Mouse (Mus musculus) fat pad, adult 2 months (tissue): ENCODE measurements around the gene Asic2.

Experiments used
- DNase-seq: peaks from one replicate; pipeline ENCODE4 v3.0.0-alpha.2; 2011; ENCODE audit warnings: low read depth, low spot score; ENCODE audit errors: extremely low read depth

Gene Asic2

DNA sequence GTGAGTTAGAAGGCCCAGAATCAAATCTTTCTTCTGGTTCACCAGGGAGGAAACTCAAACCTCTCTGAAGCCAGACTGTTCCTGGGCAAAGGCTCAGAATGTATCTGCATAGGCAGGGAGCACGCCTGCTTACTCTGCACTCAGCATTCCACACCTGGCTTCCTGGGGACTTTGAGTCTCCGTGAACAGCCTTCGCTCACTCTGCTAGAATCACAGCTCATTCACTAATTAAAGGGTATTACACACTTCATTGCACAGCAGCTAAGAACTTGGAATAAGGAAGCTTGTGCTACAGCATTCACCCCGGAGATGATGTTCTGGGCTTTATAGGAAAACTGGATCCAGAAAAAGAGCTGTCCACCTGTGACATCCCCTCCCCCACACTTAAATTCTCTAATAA is 3.7 kb downstream of the Asic2 start:
- DNase-seq, result no peak

DNA sequence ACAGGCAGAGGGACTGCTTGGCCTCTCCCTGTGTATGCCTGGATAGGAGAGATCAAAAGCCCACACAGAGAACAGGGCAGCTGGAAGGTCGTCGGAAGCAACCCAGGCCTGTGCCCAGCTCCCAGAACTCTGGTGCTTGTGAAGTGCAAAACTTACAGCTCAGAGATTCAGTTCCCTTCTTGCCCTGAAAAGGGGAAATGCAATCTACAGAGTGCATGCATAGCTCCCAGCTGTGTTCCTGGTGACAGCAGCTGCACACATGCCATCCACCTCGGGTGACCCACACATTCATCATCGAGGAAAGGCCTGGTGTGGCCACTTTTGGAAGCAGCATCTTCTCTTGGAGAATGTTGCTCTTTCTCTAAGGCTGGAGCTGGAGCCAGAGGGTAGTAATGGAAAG is 13.9 kb downstream of the Asic2 start:
- no peak for DNase-seq

DNA sequence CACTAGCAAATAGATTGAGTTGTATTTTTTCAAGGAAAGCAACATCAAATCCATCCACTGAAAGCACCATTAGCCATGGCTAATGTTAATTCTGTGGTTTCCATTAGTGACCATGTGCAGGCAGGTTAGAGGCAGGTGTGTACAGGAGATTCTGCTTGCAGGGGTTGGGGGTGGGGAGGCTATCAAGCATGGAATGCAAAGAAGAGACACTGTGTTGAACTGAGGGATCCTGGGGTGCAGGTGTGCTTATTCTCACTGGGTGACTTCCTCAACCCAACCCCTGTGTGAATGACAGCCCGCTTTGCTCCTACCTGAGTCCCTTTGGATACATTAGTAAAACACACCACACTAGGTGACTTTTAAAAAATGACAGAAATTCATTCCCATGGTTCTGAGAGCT is 20.2 kb downstream of the Asic2 start:
- no peak for DNase-seq

DNA sequence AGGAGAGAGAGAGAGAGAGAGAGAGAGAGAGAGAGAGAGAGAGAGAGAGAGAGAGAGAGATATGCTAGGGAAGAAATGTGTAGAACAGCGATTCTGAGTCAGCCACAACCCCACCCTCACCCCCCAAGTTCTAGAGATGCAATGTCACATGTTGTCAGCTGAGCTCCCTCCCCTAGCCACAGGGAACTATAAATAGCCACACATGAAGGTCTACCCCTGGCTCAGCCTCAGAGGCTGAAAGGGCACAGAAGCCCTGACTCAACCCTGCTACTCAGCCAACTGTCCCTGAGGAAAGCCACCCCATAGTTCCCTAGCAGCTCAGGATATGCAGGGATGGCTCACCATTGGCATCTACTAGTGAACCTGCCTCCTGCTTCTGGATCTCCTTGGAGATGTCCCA is 26.1 kb downstream of the Asic2 start:
- DNase-seq, result no peak

DNA sequence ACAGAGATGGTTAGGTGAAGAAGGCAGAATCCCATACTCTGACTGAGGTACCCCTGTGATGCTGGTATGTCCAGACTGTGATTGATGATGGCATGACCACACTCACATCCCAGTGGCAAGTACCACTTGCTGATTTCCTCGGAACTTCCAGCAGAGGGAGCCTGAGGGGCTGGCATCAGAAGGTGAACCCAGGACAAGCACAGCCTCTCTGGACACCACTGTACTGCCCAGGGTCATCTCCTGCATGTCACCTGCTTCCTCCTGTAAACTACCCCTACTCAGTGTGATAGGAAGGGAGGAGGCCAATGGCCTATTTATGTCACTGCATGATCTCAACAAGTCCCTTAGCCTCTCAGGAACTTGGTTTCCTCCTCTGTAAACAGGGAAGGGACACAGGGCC is 27.3 kb downstream of the Asic2 start:
- DNase-seq, result no peak

DNA sequence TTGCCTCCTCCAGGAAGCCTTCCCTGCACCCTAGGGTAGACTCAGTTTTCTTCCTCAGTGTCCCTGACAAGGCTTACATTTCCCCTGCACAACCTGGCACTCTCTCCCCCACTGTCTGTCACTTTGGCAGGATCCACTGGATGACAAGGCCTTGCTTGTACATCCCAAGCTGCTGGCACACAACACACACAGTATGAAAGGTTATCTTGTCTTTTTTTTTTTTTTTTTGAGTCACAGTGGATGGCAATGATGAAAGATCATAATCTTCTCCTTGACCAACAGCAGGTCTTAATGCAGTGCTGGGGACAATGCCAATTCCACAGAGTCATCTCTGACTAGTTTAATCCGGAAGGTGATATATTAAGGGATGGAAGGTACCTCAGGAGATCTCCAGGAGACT is 30.7 kb downstream of the Asic2 start:
- DNase-seq, result no peak

DNA sequence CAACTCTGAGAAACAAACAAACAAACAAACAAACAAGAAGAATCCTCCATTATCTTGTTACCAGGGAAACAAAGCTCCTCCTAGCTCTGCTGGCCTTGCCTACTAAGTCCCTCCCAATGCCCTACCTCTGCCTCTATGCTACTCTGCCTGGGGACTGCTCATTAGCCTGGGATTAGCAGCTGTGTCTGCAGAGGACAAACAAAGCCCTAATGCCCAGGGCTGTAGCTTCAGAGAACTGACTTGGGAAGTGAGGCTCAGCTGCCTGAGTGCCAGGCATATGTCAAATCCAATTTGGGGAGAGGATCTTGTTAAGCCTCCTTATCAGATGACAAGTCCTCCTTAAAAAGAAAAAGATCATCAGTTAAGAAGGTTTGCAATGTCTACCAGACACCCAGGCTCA is 41.9 kb downstream of the Asic2 start:
- no peak for DNase-seq

DNA sequence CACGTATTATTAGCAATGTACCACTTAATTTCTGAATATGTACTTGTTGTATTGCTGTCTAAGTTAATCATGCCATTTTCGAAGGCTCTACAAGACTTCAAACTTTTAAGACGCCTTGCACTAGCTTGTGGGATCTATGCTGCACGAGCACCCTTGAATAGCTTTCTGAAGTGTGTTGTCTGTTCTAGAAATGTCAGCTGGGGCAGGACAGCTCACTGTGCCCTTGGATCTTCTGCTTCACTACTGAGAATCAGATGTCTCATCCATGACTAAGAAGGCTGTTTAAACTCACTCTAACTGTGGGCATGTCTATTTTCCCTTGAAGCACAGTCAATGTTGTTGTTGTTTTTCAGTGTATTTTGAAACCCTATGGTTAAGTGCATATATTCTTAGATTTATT is 44.6 kb downstream of the Asic2 start:
- no peak for DNase-seq

DNA sequence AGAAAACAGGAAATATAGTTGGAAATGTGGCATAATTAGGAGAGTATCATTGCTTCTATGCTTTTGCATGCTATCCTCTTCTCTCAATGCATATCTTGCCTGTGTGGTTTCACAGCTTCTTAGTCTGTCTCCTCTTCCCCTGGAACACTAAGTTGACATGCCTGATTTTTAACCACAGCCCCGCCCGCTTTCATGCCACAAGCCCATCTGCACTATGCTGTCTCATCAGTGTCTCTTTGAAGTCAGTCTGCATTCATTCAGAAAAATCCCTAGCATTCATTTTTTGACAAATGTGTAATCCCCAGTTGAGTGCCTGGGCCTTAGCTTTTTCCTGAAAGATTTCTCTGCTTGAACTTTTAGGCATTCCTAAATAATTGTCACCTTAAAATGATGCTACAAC is 45.2 kb downstream of the Asic2 start:
- DNase-seq, result no peak

DNA sequence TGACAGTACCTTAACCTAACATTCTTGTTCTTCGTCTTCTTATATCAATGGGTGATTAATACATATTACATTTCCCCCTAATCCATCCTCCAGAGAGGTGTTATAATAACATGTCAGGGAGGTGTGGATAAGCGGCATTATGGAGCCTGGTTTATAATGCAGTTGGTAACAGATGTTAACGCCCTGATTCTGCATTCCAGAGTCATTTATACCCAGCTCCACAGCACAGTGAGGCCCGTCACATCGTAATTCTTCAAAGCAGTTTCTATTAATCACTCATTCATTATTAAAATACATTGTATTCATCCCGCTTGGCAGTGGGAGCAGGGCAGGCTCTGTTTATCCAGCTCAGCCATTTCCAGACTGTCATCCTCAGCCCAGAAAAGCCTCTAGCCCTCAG is 52.8 kb downstream of the Asic2 start:
- no peak for DNase-seq

DNA sequence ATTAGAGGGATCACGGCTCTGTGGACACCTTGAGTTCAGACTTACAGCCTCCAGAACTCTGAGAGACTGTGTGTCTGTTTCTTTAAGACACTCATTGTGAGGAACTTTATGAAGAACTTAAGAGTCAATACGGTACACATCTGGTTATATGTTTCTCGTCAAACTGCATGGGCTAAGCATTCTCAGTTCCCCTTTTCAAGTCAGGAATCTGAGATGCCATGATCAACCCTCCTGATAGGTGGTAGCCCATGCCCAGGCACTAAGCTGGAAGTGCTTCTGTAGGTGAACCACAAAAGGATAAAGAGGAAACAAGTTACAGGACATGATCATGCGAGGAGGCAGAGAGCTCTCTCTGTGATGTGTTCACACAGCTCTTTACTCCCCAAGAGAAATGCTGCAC is 55.2 kb downstream of the Asic2 start:
- no peak for DNase-seq

DNA sequence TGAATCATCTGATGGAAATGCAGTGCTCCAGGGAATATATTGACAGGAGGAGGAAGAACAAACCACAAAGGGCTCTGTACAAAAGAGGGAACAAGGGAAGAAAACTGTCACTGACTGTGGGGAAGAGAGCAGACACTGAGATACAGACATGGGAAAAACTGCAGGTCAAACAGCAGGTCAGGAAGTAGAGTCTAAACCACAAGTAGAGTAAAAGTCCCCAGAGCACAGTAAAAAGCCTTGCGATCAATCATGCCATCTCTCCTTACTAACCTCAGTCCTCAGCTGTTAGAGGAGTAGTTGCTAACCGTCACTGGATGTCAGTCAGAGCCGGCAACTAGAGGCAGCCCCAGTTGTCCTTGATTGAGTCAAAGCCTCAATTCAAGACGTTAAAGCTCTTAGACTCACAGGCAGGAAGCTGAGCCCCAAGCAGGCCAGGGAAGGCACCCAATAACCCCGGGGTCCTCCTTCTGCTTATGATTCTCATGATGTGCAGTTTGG is 58.8 kb downstream of the Asic2 start:
- no peak for DNase-seq

DNA sequence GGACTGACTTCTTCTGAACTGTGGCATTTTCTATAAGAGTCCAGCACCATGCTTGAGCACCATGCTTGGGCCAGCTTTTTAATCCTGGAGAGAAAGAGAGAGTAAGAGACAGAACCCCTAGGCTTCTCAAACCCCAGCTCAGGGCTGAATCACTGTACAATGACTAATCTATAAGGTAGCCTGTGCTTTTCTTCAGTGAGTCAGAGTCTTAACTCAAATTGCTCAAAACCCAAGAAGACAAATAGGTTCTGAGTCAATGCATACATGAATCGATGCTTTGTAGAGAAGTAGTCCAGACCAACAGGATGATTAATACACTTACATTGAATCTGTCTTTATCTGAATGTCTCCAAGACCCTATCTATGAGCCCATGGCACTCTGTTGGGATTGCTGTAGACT is 59.5 kb downstream of the Asic2 start:
- no peak for DNase-seq

DNA sequence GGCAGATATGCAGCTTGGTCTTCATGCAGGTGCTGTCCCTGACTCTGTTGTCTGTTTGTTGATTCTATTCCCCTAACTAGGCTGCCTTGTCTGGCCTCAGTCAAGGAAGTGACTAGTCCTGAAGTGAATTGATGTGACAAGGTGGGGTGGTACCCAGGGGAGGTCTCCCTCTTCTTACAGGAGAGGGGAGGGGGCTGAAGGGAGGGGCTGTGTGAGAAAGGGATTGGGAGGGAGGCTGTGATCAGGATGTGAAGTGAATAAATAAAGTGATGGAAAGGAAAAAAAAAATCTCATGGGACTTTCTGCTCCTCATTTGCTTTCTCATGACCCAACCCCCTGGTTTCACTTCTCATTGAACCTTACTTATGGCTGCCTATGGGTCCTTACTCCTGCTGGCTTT is 65.9 kb downstream of the Asic2 start:
- no peak for DNase-seq

DNA sequence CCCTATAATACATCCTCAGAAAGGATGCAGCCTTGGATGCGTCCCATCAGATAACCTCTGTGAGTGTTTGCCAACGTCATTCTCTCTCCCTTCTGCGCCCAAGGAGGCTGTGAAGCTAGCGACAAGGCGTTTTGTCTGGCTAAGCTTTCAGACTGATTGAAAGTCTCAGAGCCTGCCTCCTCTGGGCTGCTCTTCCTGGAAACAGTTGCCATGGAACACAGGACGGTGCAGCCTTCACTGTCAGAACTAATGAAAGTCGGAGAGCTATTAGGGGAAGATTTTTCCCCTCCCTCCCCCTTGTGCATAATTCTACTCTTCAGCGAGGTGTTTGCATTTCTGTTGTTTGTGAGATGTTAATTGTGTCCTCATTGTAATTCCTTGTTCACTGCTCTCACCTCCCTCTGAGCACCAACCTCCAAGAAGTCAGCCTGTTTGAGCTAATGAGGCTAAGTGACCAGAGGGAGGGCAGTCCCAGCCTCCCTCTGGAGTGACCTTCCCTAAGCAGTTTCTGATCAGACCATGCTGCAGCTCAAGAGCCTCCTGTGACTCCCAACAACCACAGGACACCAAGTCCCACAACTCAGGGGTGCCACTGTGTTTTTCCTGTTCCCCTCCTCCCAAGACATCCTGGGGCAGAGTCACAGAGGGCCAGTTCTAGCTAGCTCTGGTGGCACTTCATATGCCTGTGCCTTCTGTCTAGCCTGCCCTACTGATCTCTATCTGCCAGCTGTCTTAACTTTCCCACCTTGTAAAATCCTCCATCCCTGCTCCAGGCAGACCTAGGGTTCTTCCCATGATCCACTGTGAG is 70.5 kb downstream of the Asic2 start:
- DNase-seq, result no peak

DNA sequence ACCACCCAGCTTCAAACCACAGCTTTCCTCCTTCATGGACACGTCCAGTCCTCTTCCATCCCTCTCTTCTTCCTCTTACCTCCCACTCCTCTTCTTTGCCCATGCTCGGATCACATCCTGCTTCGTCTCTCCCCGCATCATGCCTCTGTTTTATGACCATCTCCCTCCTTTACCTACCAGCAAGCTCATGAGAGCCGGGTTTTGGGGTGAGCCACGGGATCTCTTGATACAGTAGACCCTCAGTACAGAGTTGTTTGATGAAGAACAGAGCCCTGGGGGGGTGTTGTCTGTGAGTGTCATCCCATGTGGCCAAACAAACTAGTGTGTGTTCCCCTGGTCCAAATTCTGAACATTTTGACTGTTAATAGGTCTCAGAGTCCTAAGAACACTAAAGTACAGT is 71.7 kb downstream of the Asic2 start:
- no peak for DNase-seq

DNA sequence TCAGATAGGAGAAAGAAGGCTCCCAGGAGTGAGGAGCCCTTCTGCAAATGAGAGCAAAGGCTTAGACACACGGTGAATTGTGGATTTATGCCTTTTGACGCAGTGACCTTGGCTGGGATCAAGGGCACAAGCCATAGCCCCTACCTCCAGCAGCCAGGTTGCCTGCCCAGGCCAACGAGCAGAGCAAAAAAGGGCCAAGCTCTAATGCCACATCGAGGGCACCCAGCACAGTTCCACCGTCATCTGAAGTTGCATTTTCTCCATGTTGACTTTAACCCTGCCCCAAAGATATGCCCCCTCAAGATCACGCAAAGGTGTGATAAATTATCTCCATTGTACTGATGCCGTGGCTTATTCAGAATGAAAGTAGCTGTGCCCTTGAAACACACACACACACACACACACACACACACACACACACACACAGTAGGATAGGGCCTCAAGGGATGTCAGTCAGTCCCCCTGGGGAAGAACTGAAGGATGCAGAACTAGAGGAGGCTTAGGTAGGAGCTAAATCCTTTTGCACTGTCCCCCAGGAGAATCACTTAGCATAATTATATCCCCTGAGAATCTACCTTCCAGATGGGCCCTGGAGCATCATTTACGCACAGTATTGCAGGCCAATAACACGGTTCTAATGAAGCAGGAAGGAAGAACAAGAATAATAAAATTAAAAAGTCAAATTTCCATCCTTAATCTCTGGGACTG is 96.6 kb downstream of the Asic2 start:
- DNase-seq, result no peak

DNA sequence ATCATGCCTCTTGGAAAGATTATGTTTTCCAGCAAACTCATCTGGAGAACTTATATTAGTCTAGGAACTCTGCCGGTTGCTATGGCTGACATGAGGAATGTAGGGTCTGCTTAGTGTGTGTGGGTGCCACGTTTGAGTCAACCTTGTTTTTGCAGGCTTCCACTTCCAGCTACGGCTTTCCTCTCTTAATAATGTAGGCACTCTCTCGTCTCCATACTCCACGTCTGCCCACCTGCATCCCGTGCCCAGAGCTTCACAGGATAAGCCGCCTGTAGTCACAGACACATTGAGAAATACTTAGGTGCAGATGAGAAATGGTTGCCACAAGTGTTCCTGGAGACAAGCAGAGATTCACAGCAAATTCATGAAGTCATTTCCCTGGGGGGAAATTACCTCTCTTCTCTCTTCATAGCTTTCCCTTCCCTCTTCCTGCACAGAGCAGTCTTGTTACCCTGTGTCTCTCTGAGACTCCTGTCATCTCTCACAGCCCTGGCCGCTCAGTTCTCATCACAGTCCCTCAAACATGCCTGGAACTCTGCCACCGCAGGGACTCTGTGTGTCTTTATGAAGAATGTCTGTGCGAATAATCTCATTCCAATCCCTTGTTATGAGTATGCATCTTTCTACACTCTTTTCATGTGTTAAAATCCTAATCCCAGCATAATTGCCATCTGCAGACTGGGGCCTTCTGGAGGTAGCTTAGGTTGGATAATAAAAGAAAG is 102.4 kb downstream of the Asic2 start:
- DNase-seq, result no peak

DNA sequence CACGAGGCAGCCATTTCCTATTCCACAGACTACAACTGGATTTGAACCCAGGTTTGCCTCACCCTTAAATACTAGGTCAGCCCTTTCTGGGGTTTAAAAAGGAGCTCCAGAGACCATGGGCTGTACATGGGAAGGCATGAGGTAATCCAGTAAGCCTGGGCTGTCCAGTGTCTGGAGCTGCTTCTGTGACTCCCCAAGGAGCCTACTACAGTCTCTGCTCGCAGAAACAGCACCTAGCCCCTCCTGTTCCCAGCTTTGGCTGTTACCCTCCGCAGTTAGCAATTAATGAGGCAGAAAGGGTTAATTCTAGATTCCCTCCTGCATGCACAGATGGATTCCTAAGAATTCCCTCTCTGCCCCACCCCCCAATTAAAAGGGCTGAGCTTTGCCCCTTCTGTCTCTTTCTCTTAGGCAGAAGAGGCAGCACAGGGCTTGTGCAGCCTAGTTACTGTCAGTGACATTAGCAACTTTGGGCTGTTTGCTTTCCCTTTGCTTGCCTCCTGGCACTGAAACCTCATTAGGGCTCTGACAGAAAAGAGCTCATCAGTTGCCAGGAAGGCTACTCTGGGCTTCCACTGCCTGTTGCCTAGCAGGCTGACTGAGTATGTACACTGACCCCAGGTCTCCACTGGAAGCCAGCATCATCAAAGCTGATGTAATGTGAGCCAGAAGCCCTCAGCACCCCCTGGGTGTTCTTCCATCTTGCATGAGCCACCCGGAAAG is 107.8 kb downstream of the Asic2 start, which contains the start of gene 5530401A14Rik:
TSS of gene 5530401A14Rik (plus strand) at position 424 of the 723 bp plus-strand sequence.
- DNase-seq, result no peak

DNA sequence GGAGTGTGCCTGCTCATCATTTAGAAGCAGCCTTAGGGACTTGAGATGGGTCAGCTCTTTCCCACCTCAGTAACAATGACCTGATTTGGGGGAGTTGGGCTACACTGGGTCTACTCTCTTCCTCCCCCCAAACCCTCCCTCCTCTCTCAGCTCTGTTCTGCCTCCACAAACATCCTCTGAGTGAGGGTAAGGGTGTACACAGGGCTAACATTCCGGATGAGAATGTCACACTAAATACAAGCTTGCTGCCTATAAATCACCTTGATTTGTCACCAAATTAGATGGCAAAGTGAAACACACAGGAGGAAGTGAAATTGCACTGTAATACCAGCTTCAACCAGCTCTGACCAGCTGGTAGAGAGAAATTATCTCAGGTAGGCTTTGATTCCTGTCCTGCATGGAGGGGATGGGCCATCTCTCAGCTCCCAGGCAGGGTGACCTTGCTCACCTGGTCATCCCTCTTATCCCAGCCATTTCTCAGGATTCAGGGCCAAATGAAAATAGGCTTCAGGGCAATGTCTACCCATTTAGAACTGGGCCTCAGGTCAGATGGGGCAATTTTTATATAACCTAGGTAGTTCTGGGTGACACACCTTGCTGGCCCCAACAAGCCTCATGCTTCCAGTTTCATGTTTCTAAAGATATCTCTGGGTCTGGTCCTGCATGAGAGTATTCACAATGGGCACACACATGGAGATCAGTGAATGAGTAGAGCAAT is 120.3 kb downstream of the Asic2 start:
- DNase-seq, result no peak

DNA sequence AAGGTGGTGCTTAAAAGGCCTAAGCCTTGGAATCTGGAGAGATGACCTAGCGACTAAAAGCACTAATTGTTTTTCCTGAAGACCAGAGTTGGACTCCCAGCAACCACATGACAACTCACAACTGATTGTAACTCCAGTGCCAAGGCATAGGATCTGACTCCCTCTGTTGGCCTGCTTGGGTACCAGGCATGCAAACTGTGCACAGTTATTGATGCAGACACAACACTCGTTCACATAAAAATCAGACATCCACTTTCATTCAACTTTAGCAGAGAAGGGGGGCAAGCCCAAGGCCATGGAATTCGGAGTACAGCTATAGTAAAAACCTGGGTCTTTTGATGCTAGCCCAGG is 122.6 kb downstream of the Asic2 start:
- no peak for DNase-seq
